Mouse (Mus musculus) cortical plate, adult 2 months (tissue): Measurements from ENCODE around the gene Gm10486. TPM values are rescaled to one million over a fixed set of nuclear protein-coding genes. Genes with fewer than 3 reads are reported as not detected.
"Not testable (repeated sequence)": the region's sequence is repeated elsewhere in the genome, so short reads cannot be mapped to it uniquely, and the experiment has no call there.

ENCODE experiments used
- H3K27ac ChIP-seq: fragments of 200-500 bp; 2 replicates; pipeline ENCODE4 v1.5.1; 2012; ENCODE audit warnings: low read length, control low read depth, inconsistent platforms; ENCODE audit not compliant: insufficient read depth
- H3K4me1 ChIP-seq: fragments of 200-500 bp; 2 replicates; pipeline ENCODE4 v1.6.1; 2011; ENCODE audit warnings: low read length; ENCODE audit not compliant: control insufficient read depth, insufficient read depth
- H3K4me3 ChIP-seq: fragments of 200-500 bp; 2 replicates; pipeline ENCODE4 v1.5.1; 2011; ENCODE audit warnings: mild to moderate bottlenecking, low read length, control low read depth; ENCODE audit not compliant: insufficient read depth
- polyA plus RNA-seq: library from polyadenylated mRNA; depleted of rRNA; stranded (reverse); fragments of >200 nt; gene quantifications from 2 replicates; pipeline ENCODE4 v1.2.3, GENCODE M21; 2012; rRNA removed

The Gm10486 gene
- polyA plus RNA-seq = not detected in 2 replicates

GRCm38 (mm10) chrX:35067084-35067483 is at the start of gene Gm10486:
Gm10486 (plus strand) TSS chrX:35067384.
- not testable (repeated sequence) for H3K27ac ChIP-seq, H3K4me3 ChIP-seq, H3K4me1 ChIP-seq
